Mouse (Mus musculus) lung, postnatal 25 days (tissue): ENCODE measurements at regions not wholly inside any gene's neighbourhood (a gene's known extent, or its start where the extent isn't known, plus 50 kb on each side); places are given as distances from the start of the nearest gene placed in this dataset.

Source experiments
- DNase-seq: peaks from one replicate; pipeline ENCODE4 v3.0.0; 2022; ENCODE audit warnings: low spot score

DNA sequence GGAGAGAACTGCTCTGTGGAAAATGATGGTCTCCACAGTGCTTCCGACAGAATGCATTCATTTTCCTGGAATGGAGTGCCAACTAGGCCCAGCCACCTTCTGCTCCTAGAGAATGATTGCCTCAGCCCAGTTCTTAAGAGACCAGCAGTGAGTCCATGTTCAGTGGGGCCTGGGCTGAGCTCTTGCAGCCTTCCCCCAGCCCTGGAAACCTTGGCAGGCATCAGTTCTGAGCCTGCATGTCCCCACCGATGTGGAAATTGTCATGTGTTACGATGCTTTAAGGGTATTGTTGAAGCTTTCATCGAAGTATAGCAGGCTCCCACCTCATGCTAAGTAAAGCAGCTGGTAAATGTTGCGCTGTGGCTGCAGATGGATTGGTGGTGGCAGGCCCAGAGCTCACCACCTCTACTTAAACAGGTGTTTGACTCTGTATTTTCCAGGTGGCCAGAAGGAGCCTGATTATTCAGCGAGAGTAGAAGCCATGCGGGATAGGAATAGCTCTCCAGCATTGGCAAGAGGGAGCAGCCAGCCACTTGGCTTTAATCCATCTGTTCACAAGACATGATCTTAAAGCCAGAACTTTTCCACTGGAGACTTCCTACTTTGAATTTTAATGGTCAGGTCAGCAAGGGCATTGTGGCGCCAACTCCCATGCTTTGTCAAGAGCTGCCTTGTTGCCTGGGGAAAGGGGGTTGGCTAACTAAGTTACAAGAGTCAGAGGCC is 437.5 kb downstream of the Meis1 start:
- DNase-seq, result peak; percentile 7

DNA sequence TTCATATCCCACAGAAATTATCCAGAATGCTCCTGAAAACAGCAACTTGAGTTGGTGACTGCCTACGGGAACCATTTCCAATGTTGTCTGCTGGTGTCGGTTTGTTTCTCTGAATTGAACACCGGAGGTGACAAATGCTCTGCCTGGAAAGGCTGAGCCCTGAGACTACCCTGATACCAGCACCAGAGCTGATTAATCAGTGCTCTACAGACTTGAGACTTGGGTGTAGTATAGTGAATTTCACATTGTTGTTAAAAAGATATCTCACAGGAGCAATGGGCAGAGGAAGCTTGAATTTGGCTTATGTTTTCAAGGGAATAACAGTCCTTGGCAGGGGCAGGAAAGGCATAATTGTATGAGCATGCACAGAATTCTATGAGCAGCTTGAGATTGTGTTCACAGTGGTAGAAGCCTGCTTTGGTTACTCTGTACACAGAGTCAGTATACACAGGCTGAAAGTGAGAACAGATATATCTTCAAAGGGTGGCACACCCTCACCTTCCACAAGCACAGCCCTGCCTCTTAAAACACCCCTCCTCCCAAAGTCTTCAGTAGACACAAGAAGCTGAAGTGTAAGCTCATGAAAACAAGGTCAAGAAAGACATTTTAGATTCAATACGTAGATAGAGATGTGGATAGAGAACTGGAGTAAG is 447.1 kb downstream of the Meis1 start:
- no peak for DNase-seq

DNA sequence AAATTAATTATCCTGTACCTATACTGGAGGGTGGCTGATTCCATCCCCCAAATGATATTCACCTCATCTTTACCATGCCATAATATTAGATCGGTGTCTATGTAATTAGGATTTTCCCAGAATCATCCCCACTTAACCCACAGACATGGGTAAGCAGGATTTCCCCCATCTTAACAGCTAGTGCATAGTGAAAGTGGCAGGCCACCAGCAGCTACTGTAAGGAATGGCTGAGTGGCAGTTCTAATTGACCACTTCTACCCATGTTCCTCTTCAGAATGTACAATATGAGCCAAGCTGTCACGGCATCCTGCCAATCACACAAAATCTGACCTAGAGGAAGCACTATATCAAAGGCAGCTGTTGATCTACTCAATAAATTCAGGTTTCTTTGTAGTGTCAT is 455.8 kb downstream of the Meis1 start:
- no peak for DNase-seq

DNA sequence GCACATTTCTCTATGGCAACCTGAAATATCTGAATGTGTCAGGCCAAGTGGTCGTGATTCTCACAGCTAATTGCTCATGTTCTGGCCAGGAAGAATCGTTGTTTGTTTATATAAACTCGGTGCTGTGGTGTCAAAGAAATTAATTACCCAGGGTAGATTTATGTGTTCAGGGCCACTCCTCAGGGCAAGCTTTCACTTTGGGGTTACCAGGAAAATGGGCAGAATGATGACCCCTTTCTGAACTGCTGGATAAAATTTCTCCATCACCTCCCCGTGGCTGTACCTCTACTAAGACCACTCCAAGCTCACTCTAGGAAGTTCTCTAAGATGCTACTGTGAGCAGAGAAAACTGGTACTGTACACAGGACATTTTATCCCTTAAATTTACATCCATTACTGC is 460.1 kb downstream of the Meis1 start:
- DNase-seq, result no peak

DNA sequence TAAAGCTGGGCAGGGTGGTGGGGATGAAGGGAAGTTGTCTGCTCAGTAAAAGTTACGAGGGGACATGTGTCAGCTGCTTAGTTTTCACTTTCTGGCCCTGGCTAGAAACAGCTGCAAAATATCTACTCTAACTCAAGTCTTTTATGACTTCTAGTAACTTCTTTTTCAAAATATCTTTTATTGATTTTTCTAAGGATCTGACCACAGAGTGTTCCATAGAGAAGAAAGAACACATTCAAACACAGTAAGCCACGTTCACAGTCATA is 483.3 kb downstream of the Meis1 start:
- peak; percentile 6 for DNase-seq

DNA sequence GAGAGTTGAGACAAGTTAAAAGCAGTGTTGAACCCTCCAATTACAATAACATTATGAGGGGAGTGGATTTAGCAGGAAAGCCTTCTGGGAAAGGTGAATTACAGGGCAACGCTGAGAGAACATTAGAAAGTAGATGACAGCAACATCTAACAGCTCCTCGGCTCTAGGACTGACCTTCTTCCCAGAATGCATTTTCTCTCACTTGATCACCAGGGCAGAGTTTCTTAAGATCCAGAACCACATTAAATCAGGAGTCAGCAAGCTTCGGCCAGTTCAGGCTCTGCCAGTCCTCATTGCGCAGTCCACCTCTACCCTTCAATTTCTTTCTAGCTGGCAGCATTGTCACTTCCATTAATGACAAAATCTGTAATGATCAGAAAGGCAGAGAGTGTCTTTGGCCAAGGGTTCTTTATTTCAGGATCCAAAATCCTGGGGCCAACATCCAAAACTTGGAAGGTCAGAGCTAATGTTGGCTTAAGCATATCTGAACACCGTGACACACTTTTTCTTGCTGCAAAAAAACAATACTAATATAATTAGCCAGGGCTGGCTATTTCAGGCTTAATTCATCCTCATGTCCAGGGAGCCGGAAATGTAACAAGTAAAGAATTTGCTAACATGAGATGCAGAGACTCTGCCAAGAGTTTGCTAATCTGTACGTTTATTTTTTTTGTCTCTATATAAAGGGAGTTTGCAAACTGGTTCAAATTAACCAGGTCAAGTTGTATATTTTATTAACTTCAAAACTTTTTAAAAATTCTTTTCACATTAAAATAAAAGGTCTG is 483.8 kb downstream of the Meis1 start:
- DNase-seq, result no peak

DNA sequence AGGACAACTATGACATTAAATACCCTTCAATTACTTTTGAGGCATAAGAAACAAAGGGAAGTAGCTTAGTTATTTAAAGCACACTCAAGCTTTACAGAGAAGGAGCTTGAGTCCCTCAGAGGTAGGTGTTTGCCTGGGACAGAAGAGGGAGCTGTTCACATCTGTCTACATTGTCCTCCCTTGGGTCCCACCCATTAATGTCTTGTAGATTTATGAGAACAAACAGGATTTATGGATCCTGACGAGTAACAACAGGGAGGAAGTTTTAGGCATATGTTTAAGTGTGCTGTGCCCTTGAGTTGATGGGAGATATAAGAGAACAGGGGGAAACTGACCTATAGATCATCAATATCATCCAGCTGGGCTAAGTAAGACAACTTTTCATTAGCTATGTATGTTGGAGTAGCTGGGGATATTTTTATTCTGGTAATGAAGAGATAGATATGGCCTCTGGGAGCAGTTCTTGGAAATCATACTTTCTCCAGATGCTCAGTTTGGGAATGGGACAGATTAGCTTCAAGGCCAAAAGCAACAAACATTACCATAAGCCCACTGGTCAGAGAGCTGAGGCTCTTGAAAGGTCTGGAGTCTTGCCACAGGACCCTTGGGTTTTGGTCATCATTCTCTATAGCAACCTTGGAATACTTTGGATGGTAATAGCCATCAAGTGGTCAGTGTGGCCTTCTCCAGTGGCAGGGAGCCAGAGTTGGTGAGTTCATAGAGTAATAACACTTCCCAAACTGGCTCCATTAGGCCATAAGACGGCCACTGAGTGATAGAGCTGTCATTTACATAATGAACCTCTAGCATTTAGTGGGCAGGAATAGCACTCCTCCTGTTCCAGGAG is 487.3 kb downstream of the Meis1 start:
- DNase-seq, result no peak

DNA sequence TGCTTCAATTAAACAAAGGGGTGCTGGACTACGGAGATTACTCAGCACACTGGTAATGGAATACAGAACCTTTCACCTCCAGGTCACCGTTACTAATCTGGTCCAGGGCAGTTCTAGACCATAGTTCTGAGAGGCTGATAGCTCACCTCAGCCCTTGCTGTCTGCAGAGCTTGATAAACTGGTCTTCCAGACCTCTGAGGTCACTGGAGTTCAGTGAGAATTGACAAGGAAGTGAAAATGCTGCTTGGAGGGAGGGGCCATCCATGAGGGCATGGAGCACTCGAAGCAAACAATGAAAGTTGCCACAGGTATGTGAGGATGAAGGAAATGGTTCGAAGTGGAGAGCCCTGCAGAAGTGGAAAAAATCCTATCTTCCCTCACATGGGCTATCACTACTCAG is 490.2 kb downstream of the Meis1 start:
- peak; percentile 4 for DNase-seq

DNA sequence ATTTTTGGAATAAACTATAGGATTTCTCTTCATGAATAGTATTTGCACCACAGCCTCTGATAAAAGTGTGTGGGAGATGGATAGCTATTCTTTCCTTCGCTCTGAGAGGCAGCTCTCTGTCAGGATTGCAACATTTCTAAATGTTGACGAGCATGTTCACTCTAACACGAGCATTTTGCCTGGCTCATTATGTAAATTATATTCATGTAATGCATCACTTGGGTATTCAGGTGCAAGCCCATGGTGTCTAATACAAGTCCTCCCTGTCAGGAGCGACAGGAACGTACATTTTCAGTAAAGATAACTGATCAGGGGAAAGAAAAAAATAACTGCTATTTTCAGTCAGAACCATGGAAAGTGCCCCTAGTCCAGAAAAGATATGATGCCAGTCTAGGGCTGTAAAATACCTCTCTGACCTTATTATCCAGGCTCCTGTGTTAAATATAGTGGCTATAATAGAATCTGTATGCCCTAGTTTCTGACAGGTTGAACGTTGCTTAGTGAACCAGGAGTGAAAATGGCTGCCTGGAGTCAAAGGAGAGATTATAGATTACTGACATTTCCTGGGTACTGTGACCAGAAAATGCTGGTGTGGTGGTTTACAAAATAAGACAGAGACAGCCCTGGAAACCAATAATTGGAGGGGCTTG is 523.6 kb downstream of the Meis1 start:
- DNase-seq, result no peak

DNA sequence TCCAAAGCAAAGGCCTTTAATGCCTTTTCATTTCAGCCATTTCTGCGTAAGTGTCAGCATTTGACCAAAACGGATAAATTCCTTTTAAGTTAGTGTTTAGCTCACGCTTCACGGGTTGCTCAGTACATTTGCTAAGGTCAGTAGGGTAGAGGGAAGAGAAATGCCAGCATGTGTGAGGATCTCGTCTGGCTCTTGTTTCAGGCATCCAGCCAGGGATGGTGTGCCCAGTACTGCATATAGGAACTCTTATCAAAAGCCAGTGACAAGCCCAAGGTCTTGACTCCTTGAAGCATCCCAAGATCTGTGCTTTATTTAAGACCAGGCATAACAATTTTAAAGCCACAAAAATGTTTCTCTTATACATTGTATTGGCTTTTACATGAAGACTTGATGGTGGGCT is 524.8 kb downstream of the Meis1 start:
- no peak for DNase-seq

DNA sequence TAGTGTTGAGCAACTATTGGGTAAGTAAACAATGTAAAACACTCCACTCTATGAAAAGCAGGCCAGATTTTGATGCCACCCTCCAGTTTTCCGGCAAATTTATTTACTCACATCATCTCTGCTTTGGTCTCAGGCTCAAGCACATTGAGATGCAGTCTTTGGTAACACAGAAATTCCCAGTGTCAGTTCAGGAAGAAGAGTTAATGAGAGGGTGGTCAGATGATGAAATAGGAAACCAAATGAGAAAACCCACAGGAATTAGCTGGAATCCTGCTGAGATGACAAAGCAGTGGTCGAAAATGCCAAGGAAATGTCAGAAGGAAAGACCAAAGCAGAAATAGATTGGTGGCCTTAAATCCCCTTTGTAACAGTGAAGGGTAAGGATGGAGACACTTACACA is 525.7 kb downstream of the Meis1 start:
- peak; percentile 8 for DNase-seq

DNA sequence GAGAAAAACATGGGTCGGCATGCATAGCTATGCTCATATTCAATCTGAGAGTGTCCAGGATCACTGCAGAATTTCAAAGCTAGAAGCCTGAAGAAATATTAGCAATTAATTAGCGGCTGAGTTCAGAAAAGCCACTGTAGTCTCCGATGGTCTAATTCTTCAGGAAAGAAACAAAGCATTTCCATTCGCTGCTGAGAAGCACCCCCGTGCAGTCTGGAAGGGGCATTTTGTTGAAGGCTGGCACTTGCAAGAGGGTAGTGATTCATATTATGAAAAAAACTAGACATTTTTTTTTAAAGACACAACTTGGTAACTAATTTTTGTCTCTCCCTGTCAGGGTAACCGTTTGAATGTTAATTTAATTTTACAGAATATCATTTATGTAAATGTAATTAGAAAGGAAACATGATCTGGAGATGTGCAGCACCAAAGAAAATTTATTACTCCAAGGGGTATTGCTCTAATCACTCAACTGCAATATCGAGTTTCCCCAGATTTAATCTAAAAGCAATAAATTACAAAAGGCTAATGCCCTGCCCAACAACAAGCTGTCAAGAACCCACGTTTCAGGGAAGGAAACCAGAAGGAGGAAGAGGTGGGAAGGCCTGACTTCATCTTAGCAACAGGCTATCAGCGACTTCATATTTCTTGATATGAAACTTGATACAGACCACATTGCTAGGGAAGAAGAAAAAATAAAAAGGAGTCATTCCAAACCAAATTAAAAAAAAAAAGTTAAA is 529.1 kb downstream of the Meis1 start:
- DNase-seq, result no peak

DNA sequence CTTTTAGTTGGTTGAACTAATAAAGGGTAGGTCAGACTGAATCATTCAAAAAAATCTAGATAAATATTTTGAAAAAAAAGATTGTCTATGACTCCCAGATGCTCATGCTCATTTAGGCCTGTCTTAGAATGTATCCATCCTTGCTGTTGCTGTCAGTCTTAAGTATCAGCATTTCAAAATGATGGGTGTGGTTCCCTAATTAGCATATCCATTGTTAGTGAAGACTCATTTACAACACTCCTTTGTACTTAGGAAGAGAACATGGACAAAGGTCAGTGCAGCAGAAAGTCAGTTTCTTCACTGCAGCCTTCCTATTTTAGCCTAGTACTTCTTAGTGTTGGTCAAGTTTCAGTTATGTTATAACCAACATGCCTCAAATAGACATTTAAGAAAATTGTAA is 525.2 kb upstream of the Etaa1 start:
- DNase-seq, result no peak

DNA sequence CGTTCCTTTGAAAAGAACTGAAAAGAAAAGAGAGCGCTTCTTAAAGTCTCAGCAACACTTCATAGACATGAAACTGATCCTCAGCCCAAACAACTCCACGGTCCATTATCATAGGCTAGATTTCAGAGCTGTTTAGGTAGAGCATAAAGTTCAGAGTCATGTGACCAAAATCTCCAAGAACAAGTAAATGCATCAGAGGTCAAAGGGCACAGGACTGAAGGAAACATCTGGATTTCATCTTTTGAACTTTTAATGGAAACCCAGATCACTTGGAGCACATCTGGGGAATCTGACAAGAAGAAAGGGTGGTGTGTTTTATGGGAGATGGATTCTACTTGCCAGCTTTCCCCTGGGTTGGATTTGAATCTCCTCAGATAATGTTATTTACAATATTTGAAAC is 497.6 kb upstream of the Etaa1 start:
- DNase-seq, result no peak

DNA sequence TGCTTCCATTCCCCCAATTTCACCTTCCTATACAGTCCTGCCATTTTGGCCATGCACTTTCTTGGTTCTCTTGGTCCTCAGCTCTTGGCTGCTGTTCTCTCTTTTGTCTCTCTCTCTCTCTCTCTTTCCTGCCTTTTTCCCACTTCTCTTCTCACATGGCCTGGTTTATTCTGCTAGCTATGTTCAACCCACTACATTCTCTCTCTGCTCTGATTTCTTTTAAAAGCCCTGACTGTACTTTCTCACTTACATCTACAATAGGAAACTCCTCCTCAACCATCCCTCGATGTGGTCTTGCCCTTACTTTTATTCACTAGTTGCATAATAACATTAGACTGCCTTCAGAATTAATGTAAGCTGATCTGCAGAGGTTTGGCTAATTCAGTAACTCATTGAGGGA is 495.2 kb upstream of the Etaa1 start:
- DNase-seq, result no peak

DNA sequence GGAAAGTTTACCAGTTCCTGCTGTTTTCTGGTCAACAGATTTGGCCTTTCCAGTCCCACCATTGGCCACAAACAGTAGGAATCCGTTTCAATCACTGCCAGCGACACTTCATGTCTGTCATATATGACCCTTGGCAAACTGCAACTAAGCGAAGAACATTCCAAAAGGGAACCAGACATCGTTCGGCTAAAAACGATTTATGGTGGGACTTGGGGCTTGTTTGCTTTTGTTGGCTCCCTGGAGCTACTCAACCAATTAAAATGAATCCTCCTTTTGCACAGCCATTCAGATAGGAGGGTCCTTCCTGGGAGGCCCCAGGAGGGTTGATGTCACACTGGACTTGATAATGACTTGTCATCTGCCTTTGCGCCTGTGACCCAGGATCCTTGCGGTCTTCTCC is 490.9 kb upstream of the Etaa1 start:
- DNase-seq, result peak; percentile 5

DNA sequence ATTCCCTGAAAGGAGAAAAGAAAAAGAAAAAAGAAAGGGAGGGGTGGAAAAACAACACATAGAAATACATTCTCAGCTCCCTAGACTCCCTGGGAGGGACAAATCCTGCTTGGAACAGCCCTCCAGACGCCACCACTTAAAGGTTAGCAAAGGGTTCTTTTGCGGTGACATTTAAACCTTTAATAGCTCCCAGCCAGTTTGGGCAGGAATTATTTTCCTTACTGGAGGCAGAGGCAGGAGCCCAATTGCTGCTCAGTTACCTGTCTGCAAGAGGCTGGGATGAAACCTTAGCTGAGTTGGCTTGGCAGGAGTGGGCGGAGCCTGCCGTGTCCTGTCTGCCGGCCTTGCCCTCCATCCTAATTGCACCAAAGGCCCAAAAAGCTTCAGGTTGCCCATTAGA is 490.4 kb upstream of the Etaa1 start:
- no peak for DNase-seq

DNA sequence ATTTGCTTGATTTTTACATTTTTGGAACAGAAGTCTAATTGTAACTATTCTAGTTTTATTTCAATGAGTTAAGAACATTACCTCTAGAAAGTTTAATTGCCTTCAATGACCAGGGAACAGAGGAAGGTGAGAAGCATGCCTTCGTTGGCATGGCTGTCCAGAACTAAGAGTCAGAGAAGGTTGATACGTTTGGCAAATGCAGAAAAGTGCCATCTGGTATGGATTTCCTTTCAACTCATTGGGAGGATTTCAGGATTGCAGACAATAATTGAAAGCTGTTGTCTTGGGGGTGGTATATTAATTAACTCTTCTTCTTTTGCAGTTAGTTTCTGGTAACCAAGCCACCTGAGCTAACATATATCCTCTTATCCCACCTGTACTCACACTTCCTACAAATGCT is 489.5 kb upstream of the Etaa1 start:
- no peak for DNase-seq

DNA sequence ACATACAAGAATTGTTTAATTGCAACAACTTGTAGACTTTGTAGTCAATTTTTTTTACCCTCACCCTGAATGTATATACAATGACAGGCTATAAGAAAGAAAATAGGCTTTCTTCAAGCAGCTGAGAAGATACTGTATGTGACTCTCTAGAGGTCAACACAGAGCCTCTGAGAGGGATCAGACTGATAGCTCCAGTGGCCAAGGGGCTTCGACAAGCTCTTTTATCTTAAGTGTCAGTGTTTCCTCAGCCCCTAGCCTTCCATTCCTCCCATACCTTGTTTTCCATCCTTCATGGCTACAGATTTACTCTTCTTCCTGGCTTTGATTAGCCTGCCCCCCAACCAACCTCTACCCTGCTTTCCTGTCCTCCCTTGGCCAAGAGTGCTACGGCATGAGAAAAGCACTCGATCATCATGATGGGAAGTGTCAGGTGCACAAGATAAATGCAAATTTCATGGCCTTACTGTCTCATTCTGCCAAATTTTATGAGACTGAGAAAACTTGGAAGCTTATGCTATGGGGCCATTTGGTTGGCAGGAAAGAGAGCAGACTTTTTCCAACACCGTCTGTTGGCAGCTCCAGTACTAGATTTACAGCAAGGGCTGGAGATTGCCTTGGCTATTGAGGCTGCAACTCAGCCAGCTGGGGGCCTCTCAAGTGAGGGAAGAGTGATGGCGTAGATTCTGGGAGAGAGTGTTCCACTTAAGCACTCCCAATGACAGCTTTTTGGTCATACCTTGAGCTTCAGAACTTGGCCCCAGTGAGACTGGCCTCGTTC is 484.3 kb upstream of the Etaa1 start:
- DNase-seq, result no peak

DNA sequence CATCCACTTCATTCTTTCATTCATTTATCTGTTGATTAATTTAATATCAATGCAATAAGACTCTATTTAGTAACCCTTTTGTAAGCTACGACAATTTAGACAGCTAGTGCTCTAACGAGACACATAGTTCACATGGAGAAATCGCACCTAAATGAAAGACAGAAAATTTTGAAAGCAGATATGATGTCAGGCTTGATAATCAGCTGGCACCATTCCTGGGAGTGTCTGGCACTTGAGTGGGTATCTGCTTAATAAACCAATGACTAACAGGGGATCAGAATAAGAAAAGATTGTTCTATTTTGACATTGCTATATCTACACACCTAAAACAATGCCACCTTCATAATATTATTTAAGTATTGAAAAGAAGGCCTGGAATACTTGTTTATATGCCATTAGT is 467.4 kb upstream of the Etaa1 start:
- no peak for DNase-seq

DNA sequence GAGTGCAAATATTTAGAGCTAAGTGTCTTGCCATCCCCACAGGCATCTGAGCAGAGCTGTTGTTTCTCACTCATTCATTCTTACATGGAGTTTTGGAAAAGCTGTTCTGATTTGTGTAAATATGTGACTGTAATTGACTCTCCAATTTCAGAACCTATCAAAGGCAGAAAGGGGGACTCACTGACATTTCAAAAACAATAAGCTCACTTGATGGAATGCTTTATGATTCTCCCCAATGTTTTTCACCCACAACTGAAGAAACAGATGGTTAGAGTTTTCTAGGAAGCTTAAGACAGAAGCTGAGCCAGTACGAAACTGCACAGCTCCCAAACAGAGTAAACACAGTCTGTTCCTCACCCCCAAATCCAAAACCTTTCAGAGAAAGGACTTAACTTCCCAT is 460.1 kb upstream of the Etaa1 start:
- no peak for DNase-seq
